Mouse (Mus musculus) embryonic fibroblast, embryonic 13.5 days (primary cell): ENCODE data around the gene Gng2. TPM values are rescaled to one million over a fixed set of nuclear protein-coding genes. Genes with fewer than 3 reads are reported as not detected.

Experiments used
- H3K27ac ChIP-seq: 2 replicates; pipeline ENCODE4 v1.5.1; 2012; ENCODE audit warnings: low read length, control low read depth, inconsistent platforms; ENCODE audit not compliant: insufficient read depth
- H3K4me1 ChIP-seq: 2 replicates; pipeline ENCODE4 v1.6.1; 2011; ENCODE audit warnings: low read length; ENCODE audit not compliant: control insufficient read depth, insufficient read depth
- H3K4me3 ChIP-seq: 2 replicates; pipeline ENCODE4 v1.5.1; 2011; ENCODE audit warnings: mild to moderate bottlenecking, control low read depth, low read length; ENCODE audit not compliant: insufficient read depth
- CTCF ChIP-seq: IDR thresholded peaks from 2 replicates; pipeline ENCODE4 v1.5.1; 2011; ENCODE audit warnings: mild to moderate bottlenecking, control low read depth, low read length, moderate library complexity, borderline replicate concordance; ENCODE audit not compliant: insufficient read depth
- POLR2A ChIP-seq: IDR thresholded peaks from 2 replicates; pipeline ENCODE4 v1.6.1; 2011; ENCODE audit warnings: low read depth, mild to moderate bottlenecking, control low read depth, low read length, moderate library complexity
- polyA plus RNA-seq: library from polyadenylated mRNA; stranded (reverse); fragments of >200 nt; gene quantifications from 2 replicates; pipeline ENCODE4 v1.2.4, GENCODE M21; 2011; ENCODE audit warnings: low read depth; ENCODE audit not compliant: missing spikeins, insufficient read length

Gene Gng2
- polyA plus RNA-seq, 1 experiment: 40.1 TPM

DNA sequence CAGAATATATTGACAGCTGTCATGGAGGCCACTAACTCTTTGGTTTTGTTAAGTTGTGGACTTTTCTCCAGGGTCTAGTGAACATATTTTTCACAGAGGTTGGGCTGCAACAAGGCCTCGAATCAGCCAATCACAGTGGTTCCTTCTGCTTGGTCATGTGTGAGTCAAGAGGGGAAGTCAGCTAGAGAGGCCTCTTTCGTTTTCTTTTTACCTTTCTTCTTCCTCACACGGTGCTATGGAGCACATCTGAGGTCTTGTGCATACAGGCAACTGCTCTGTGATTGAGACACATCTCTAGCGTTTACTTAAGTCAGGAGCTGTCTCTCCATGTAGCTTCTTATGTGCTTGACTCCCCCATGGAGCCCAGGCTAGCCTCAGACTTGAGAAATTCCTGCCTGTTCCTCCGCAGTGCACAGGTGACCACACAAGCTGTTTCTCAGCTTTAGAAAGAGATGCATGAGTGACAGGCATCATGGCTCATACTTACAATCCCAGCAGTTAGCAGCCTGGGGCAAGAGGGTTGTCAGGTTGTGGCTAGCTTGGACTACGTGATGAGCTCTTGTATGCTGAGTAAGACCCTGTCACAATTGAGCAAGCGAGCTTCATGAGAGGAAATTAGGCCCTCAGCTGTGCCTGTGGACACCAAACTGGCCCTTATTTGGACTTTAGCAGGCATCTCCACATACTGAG is 9.0 kb downstream of the Gng2 start:
- H3K4me3 ChIP-seq: no peak overlapping the region
- no peak for TF ChIP-seq POLR2A
- no peak for TF ChIP-seq CTCF
- H3K4me1 ChIP-seq: peaks cover 8% of the 10 kb centered on the region
- H3K27ac ChIP-seq: no peak overlapping the region

DNA sequence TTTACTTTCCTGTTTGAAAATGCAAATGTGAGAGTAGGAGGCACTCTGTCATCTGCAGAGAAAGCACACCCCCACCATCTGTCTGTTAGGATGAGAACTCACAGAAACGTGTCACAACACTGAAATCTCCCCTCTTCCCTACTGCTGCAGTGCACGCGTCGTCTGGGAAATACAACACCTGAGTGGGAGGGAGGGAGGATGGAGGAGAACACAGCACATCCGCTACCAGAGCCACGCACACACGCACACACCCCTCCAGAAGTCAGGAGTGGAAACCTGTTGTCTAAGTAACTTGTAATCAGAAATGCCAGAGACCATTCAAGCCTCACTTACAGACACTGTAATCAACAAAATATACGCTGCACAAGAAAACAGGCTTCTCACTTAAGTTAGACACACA is 9.9 kb downstream of the Gng2 start:
- Histone ChIP-seq H3K27ac (no peak overlapping the region), H3K4me3 (no peak overlapping the region), H3K4me1 (peaks cover 8% of the 10 kb centered on the region)
- TF ChIP-seq POLR2A: no peak
- no peak for TF ChIP-seq CTCF

DNA sequence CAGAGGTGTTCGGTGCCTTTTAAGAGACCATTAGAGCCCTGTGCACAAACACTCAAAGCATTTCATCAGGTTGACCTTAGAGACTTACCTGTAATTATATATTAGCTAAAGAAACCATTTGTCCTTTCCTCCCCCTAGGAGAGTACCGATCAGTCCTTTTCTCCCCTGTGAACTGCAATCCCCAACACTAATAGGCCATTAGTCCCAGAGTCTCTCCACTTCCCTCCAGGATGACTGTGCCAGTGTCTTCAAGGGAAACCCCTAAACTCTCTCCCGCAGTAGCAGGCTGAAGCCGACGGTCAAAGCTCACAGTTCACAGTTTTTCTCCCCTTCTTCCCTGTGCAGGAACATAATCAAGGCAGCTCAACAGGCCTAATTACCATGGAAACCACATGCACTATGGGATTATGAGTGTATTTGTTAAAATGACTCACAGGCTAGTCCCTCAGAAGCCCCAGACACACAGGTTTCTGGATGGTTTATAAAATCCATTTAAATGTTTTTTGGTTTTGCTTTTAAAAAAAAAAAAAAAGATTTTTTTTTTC is 13.4 kb downstream of the Gng2 start:
- no peak overlapping the region for H3K4me3 ChIP-seq
- no peak overlapping the region for H3K27ac ChIP-seq
- peaks cover 6% of the 10 kb centered on the region for H3K4me1 ChIP-seq
- TF ChIP-seq POLR2A (no peak), CTCF (no peak)

DNA sequence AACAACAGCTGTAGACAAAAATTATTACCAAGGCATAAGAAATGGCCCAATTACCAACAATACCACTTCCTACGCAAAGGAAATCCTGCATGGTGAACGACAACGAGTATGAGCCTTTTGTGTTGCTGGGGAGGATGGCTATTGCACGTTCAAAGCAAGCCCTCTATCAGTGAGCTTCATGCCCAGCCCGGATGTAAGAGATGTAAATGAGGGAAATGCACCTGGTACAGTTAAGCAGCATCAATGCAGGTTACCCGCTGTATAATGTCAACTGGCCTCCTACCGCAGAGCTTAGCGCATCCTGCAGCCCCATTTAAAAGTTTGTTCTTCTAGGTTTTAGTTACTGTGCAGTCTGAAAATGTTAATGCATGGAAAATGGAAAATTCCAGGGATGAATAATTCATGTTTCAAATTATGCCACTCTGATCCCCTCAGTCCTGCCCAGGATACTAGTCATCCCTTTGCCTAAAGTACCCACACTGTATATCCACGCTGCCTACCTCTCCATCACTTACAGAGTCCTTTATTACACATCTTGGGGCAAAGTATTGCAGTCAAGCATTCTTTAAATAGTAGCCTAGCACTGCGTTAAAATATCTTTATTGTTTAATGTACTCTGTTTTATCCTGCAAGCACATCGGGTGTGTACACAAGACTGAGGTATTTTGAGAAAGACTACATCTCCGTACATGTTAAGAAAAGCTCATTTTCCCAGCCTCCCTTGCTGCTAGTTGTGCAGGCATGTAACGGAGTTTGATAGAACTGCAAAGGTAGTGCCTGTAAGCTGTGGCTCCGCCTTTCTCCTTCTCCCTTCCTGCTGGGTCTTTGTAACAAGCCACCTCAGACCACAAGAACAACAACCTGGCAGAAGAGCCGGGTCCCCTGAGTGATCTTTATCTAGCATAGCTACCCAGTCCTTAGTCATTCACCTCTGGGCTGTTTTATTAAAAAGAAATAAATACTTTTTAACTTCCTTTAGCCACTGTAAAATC is 15.2 kb downstream of the Gng2 start:
- H3K4me1 ChIP-seq: peaks cover 2% of the 10 kb centered on the region
- TF ChIP-seq CTCF: no peak
- TF ChIP-seq POLR2A: no peak
- no peak overlapping the region for H3K4me3 ChIP-seq
- no peak overlapping the region for H3K27ac ChIP-seq

DNA sequence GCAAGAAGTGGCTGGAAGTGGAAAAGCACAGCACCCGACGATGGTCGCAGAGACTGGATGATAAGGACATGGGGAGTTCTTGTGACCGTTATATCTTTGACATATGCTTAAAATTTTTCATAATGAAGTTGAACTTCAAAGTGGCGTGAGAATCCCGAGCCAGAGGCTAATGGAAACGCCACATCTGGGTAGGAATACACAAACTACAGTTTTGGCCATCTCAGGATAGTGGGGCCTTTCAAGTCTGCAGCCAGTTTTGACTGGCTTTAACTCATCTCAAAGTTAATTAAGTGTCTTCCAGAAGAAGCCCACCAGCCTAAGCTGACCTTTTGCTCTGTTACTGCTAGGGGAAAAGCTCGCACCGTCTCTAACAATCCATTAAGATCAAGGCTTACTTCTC is 17.6 kb downstream of the Gng2 start:
- no peak overlapping the region for H3K27ac ChIP-seq
- no peak overlapping the region for H3K4me3 ChIP-seq
- H3K4me1 ChIP-seq: peaks cover 2% of the 10 kb centered on the region
- TF ChIP-seq CTCF (no peak), POLR2A (no peak)

DNA sequence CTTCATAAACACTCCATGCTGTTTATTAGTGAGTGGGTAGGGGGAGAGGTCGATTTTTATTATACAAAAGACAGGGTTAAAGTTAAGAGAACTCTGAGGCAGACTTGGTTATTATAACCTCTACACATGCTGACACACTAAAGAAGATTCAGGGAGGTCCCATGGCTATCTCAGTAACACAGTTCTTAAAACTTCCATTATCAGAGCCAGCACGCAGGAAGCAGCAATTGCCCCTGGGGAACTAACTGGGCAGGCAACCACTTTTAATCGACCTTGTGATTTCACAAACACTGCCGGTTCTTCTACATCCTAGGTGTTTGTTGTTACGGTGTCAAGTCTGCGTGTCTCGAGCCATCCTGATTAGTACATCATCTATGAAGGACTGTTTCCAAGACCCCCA is 22.4 kb downstream of the Gng2 start:
- H3K4me3 ChIP-seq: no peak overlapping the region
- TF ChIP-seq CTCF (no peak), POLR2A (no peak)
- H3K4me1 ChIP-seq: no peaks in the 10 kb centered on the region
- H3K27ac ChIP-seq: no peak overlapping the region

DNA sequence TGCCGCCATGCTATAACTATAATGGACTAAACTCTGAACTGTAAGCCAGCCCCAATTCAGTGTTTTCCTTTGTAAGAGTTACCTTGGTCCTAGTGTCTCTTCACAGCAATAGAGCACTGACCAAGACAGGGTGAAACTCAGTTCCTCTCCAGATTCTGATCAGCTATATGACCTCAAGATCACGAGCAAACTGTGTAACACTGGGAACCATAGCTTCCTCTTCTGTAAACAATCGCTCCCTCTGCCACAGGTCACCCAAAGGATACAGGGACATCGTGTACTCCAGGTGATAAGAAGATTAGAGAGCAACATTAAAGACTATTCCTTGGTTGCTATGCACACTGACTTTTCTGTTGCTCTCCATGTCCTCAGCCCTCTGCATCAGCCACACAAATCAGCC is 26.6 kb downstream of the Gng2 start:
- Histone ChIP-seq H3K27ac (no peak overlapping the region), H3K4me1 (no peaks in the 10 kb centered on the region), H3K4me3 (no peak overlapping the region)
- TF ChIP-seq CTCF: no peak
- TF ChIP-seq POLR2A: no peak

DNA sequence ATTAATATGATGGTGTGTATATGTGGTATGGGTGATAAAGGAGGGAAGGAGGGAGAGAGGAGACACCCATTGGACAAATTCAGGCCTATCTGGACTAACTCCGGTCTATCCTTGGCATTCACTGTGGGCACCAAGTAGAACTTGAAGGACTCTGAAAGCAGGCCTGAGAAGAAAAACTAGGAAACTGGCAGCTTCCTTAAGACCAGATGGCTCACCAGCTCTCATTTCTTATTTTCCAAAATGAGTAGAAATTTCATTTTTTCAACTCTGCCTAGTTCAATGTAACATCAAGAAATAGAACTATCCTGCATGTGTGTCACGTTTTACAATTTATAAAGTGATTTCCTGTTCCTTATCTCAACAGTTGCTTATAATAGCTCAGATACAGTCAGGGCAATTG is 28.0 kb downstream of the Gng2 start:
- Histone ChIP-seq H3K27ac (no peak overlapping the region), H3K4me3 (no peak overlapping the region), H3K4me1 (no peaks in the 10 kb centered on the region)
- TF ChIP-seq CTCF (no peak), POLR2A (no peak)

DNA sequence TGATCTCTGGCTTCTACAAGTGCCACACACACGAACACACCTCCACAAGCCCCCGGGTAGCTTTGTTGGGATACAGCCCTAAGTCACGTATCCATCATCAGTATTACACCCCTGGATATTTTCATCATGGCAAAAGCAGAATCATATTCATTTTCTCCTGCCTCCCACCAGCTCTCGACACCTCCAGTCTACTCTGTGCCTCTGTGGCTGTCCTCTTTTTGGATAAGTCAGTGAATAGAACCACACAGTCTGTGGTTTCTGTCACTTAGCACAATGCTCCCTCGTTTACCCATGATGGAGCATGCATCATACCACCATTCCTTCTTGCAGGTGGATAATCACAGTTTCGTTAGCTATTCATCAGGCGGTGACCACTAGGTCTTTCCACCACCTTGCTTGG is 31.2 kb downstream of the Gng2 start:
- no peak for TF ChIP-seq CTCF
- no peak for TF ChIP-seq POLR2A
- Histone ChIP-seq H3K27ac (no peak overlapping the region), H3K4me1 (no peaks in the 10 kb centered on the region), H3K4me3 (no peak overlapping the region)

DNA sequence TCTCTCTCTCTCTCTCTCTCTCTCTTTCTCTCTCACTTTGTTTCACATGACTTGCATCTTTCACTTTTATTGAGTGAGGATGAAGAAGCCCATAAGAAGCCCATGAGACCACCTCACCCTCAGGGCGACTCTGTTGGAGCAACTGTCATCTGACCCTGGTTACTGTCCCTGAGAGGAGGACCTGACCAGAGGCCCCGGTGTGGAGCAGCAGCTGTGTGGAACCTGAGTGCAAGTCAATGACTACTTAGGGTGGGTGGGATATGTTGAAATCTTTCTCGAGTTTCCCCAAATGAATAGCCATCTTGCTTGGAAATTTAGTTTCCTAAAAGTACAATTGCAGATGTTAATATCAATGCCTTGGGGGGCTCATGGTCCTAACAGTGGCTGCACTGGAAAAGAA is 34.7 kb downstream of the Gng2 start:
- Histone ChIP-seq H3K4me1 (no peaks in the 10 kb centered on the region), H3K27ac (no peak overlapping the region)
- TF ChIP-seq CTCF (no peak), POLR2A (no peak)

More for the DNA sequence above, 34.7 kb downstream of the Gng2 start:
- H3K4me3 ChIP-seq: no peak overlapping the region
